Mouse (Mus musculus): Measurements from ENCODE around the gene Atad5. TPM values are rescaled to one million over a fixed set of nuclear protein-coding genes. Genes with fewer than 3 reads are reported as not detected.

The Atad5 gene
- total RNA-seq (2014; rRNA removed) (8.9 and 10.6 TPM in 2 replicates), polyA plus RNA-seq (2015; fragmentation: Nextera tagmentation; extraction: Ambion mirVana) (1.9 and 3.2 TPM in 2 replicates)

- peak within 1 kb of the TSS; percentile 78 for H3K4me2 ChIP-seq (ENCODE audit: low read depth)
- DNase-seq (peak; percentile 94), ATAC-seq (peak; percentile 90)
- no peaks in the 10 kb centered on the region for H3K9me3 ChIP-seq (ENCODE audit: low read length)
- no peaks in the 10 kb centered on the region for H3K27me3 ChIP-seq (ENCODE audit: insufficient read depth, low read length)
- no peak for TF ChIP-seq CTCF (IDR thresholded peaks at IDR 0.05; ENCODE audit: low read depth)
- H3K4me1 ChIP-seq (ENCODE audit: insufficient read depth) = no peaks in the 10 kb centered on the region
- H3K4me3 ChIP-seq (ENCODE audit: low read depth, low read length) = peak within 1 kb of the TSS; percentile 90
- no peaks in the 10 kb centered on the region for H3K36me3 ChIP-seq (ENCODE audit: insufficient read depth)
- no peak within 1 kb of the TSS for H3K27ac ChIP-seq (ENCODE audit: low read depth, low read length)
- peak within 1 kb of the TSS; percentile 80 for H3K9ac ChIP-seq
- 6% methylated on average over 57 of the region's 57 CpGs for WGBS
Measured at GRCm38 (mm10) chr11:80088917-80089816, at the start of gene Atad5. Gene Atad5, plus strand, starts transcription at chr11:80089400.

GRCm38 (mm10) chr11:80042615-80043418 is 46.4 kb upstream of the Atad5 start:
- peaks cover 4% of the 10 kb centered on the region; the same call in 1 of the 2 replicates for H3K36me3 ChIP-seq (ENCODE audit: insufficient read depth)
- H3K9ac ChIP-seq = no peak overlapping the region
- 52% methylated on average over 10 of the region's 10 CpGs for WGBS
- peak; percentile 69 for TF ChIP-seq CTCF (IDR thresholded peaks at IDR 0.05; ENCODE audit: low read depth)
- no peak overlapping the region for H3K4me2 ChIP-seq (ENCODE audit: low read depth)
- H3K4me1 ChIP-seq (ENCODE audit: insufficient read depth) = no peaks in the 10 kb centered on the region
- H3K27me3 ChIP-seq (ENCODE audit: insufficient read depth, low read length) = no peaks in the 10 kb centered on the region
- H3K27ac ChIP-seq (ENCODE audit: low read depth, low read length) = no peak overlapping the region
- no peak for ATAC-seq
- peak; percentile 45 for DNase-seq
- no peak overlapping the region for H3K4me3 ChIP-seq (ENCODE audit: low read depth, low read length)
- no peaks in the 10 kb centered on the region for H3K9me3 ChIP-seq (ENCODE audit: low read length)

GRCm38 (mm10) chr11:80043419-80043817 is 45.8 kb upstream of the Atad5 start:
- 89% methylated on average over 8 of the region's 8 CpGs for WGBS
- Histone ChIP-seq H3K4me3 (ENCODE audit: low read depth, low read length) (no peak overlapping the region), H3K27me3 (ENCODE audit: insufficient read depth, low read length) (no peaks in the 10 kb centered on the region), H3K4me1 (ENCODE audit: insufficient read depth) (no peaks in the 10 kb centered on the region), H3K9me3 (ENCODE audit: low read length) (no peaks in the 10 kb centered on the region), H3K27ac (ENCODE audit: low read depth, low read length) (no peak overlapping the region), H3K4me2 (ENCODE audit: low read depth) (no peak overlapping the region), H3K9ac (no peak overlapping the region), H3K36me3 (ENCODE audit: insufficient read depth) (peaks cover 4% of the 10 kb centered on the region; the same call in 1 of the 2 replicates)
- TF ChIP-seq CTCF (IDR thresholded peaks at IDR 0.05; ENCODE audit: low read depth) = no peak
- no peak for DNase-seq
- ATAC-seq = no peak

GRCm38 (mm10) chr11:80046856-80047255 is 42.3 kb upstream of the Atad5 start:
- Histone ChIP-seq H3K9ac (no peak overlapping the region), H3K27me3 (ENCODE audit: insufficient read depth, low read length) (no peaks in the 10 kb centered on the region), H3K9me3 (ENCODE audit: low read length) (no peaks in the 10 kb centered on the region), H3K27ac (ENCODE audit: low read depth, low read length) (no peak overlapping the region), H3K4me1 (ENCODE audit: insufficient read depth) (no peaks in the 10 kb centered on the region), H3K36me3 (ENCODE audit: insufficient read depth) (peaks cover 4% of the 10 kb centered on the region; the same call in 1 of the 2 replicates), H3K4me2 (ENCODE audit: low read depth) (no peak overlapping the region), H3K4me3 (ENCODE audit: low read depth, low read length) (no peak overlapping the region)
- ATAC-seq (no peak), DNase-seq (no peak)
- no peak for TF ChIP-seq CTCF (IDR thresholded peaks at IDR 0.05; ENCODE audit: low read depth)
- 85% methylated on average over 7 of the region's 7 CpGs for WGBS

GRCm38 (mm10) chr11:80050088-80050487 is 39.1 kb upstream of the Atad5 start:
- Histone ChIP-seq H3K36me3 (ENCODE audit: insufficient read depth) (0 out of 2 replicates have a peak, but pooled peaks cover 6% of the 10 kb centered on the region), H3K9me3 (ENCODE audit: low read length) (no peaks in the 10 kb centered on the region), H3K4me2 (ENCODE audit: low read depth) (no peak overlapping the region), H3K9ac (no peak overlapping the region), H3K27ac (ENCODE audit: low read depth, low read length) (no peak overlapping the region), H3K4me3 (ENCODE audit: low read depth, low read length) (no peak overlapping the region), H3K27me3 (ENCODE audit: insufficient read depth, low read length) (no peaks in the 10 kb centered on the region), H3K4me1 (ENCODE audit: insufficient read depth) (no peaks in the 10 kb centered on the region)
- DNase-seq = no peak
- no peak for ATAC-seq
- TF ChIP-seq CTCF (IDR thresholded peaks at IDR 0.05; ENCODE audit: low read depth) = no peak
- WGBS = 77% methylated on average over 2 of the region's 2 CpGs

- no peak overlapping the region for H3K9ac ChIP-seq
- H3K9me3 ChIP-seq (ENCODE audit: low read length) = no peaks in the 10 kb centered on the region
- H3K4me3 ChIP-seq (ENCODE audit: low read depth, low read length) = no peak overlapping the region
- WGBS = 79% methylated on average over 7 of the region's 7 CpGs
- no peak for TF ChIP-seq CTCF (IDR thresholded peaks at IDR 0.05; ENCODE audit: low read depth)
- 0 out of 2 replicates have a peak, but pooled peaks cover 13% of the 10 kb centered on the region for H3K36me3 ChIP-seq (ENCODE audit: insufficient read depth)
- DNase-seq (no peak), ATAC-seq (no peak)
- no peak overlapping the region for H3K27ac ChIP-seq (ENCODE audit: low read depth, low read length)
- H3K27me3 ChIP-seq (ENCODE audit: insufficient read depth, low read length) = no peaks in the 10 kb centered on the region
- H3K4me2 ChIP-seq (ENCODE audit: low read depth) = no peak overlapping the region
- no peaks in the 10 kb centered on the region for H3K4me1 ChIP-seq (ENCODE audit: insufficient read depth)
Measured at GRCm38 (mm10) chr11:80052456-80052855, 36.7 kb upstream of the Atad5 start.

All from forebrain, postnatal 0 days (tissue).